Mouse (Mus musculus) C2C12 (cell line): ENCODE measurements at regions not wholly inside any gene's neighbourhood (a gene's known extent, or its start where the extent isn't known, plus 50 kb on each side); places are given as distances from the start of the nearest gene placed in this dataset.

ENCODE experiments used
- CEBPB ChIP-seq: IDR thresholded peaks from one replicate; pipeline ENCODE4 v1.6.1; 2011; ENCODE audit warnings: low read depth, mild to moderate bottlenecking, control low read depth, moderate library complexity
- CTCF ChIP-seq: IDR thresholded peaks from one replicate; pipeline ENCODE4 v1.5.1; 2011; ENCODE audit not compliant: control insufficient read depth, insufficient read depth, insufficient read length
- FOSL1 ChIP-seq: IDR thresholded peaks from one replicate; pipeline ENCODE4 v1.8.0; 2011; ENCODE audit warnings: mild to moderate bottlenecking, low read length; ENCODE audit not compliant: poor library complexity, insufficient read depth, severe bottlenecking
- MAX ChIP-seq: IDR thresholded peaks from one replicate; pipeline ENCODE4 v1.6.1; 2011; ENCODE audit warnings: mild to moderate bottlenecking, control low read depth
- MYOD1 ChIP-seq: IDR thresholded peaks from one replicate; pipeline ENCODE4 v1.6.1; 2011; ENCODE audit warnings: low read depth; ENCODE audit not compliant: control insufficient read depth, insufficient read length
- MYOG ChIP-seq: IDR thresholded peaks from one replicate; pipeline ENCODE4 v1.6.1; 2011; ENCODE audit not compliant: control insufficient read depth, insufficient read length; ENCODE audit errors: extremely low read depth
- USF1 ChIP-seq: IDR thresholded peaks from one replicate; pipeline ENCODE4 v1.6.1; 2011; ENCODE audit warnings: low read depth, mild to moderate bottlenecking, control low read depth, moderate library complexity

GRCm38 (mm10) chr14:72933598-72933997 is 115.3 kb downstream of the Cysltr2 start:
- TF ChIP-seq MYOD1: no peak
- TF ChIP-seq MAX: no peak
- no peak for TF ChIP-seq CTCF
- TF ChIP-seq CEBPB: no peak
- no peak for TF ChIP-seq MYOG
- no peak for TF ChIP-seq FOSL1
- no peak for TF ChIP-seq USF1
